In genomic region chr6:47828950-47829349, GRCm38 (mm10) we compare ENCODE assay signal across 8 mouse cellular contexts. TPM values are rescaled to one million over a fixed set of nuclear protein-coding genes. Genes with fewer than 3 reads are reported as not detected.
A peak's percentile ranks its signal among the peaks of the same experiment; 100 is the strongest.
DNase-seq lines count a peak whose midpoint lies in the region; ATAC-seq and TF ChIP-seq lines count a peak whose summit lies in the region.

No protein-coding gene starts in this region.

- no peaks in the 10 kb centered on the region for H3K27me3 ChIP-seq in kidney, adult 2 months (replicated peaks; ENCODE audit: control insufficient read depth, insufficient read depth, low read length)
- no peaks in the 10 kb centered on the region for H3K27me3 ChIP-seq in hindbrain, embryonic 10.5 days (ENCODE audit: insufficient read depth, poor library complexity, severe bottlenecking)
- H3K27me3 ChIP-seq in midbrain, embryonic 15.5 days (replicated peaks): no peaks in the 10 kb centered on the region

- no peak for ATAC-seq in midbrain, embryonic 15.5 days (replicated peaks)

- H3K4me3 ChIP-seq in kidney, adult 2 months (ENCODE audit: insufficient read depth, low read depth, low read length): no peak overlapping the region
- H3K4me3 ChIP-seq in hindbrain, embryonic 10.5 days: peak overlapping the region; percentile 87; the same call in 1 of the 2 replicates
- H3K4me3 ChIP-seq in midbrain, embryonic 15.5 days: peak overlapping the region; percentile 79

- DNase-seq in kidney, adult 2 months: peak; percentile 60
- DNase-seq in kidney, adult 11 months: no peak
- DNase-seq in NIH3T3 (ENCODE audit: low read depth): peak; percentile 72
- no peak for DNase-seq in hindbrain, embryonic 10.5 days (ENCODE audit: low spot score)
- DNase-seq in spleen, postnatal 36 days (ENCODE audit: low spot score in 2 of 2): no peak
- no peak for DNase-seq in left cerebral cortex, postnatal 4 days
- DNase-seq in thymus, postnatal 36 days: no peak

- no peaks in the 10 kb centered on the region; the same call in 1 of the 2 replicates for H3K4me1 ChIP-seq in kidney, adult 2 months (ENCODE audit: control insufficient read depth, insufficient read depth, low read length)
- peaks cover 16% of the 10 kb centered on the region for H3K4me1 ChIP-seq in hindbrain, embryonic 10.5 days (replicated peaks)
- peaks cover 14% of the 10 kb centered on the region for H3K4me1 ChIP-seq in midbrain, embryonic 15.5 days

- H3K4me2 ChIP-seq in midbrain, embryonic 15.5 days: peak overlapping the region; percentile 53

- no peak overlapping the region for H3K27ac ChIP-seq in kidney, adult 2 months (ENCODE audit: insufficient read depth, low read depth, low read length)
- no peak overlapping the region for H3K27ac ChIP-seq in hindbrain, embryonic 10.5 days
- peak overlapping the region; percentile 96; the same call in 1 of the 2 replicates for H3K27ac ChIP-seq in midbrain, embryonic 15.5 days

- peak overlapping the region; percentile 92; the same call in 1 of the 2 replicates for H3K9ac ChIP-seq in midbrain, embryonic 15.5 days

- H3K36me3 ChIP-seq in kidney, adult 2 months (ENCODE audit: control insufficient read depth, insufficient read depth, low read length): no peaks in the 10 kb centered on the region
- peaks cover 15% of the 10 kb centered on the region for H3K36me3 ChIP-seq in hindbrain, embryonic 10.5 days
- peaks cover 17% of the 10 kb centered on the region for H3K36me3 ChIP-seq in midbrain, embryonic 15.5 days (replicated peaks)

- WGBS in kidney, adult 2 months: 20% methylated on average over 1 of the region's 1 CpGs
- WGBS in hindbrain, embryonic 10.5 days: 38% methylated on average over 1 of the region's 1 CpGs
- 15% methylated on average over 1 of the region's 1 CpGs for WGBS in midbrain, embryonic 15.5 days

- TF ChIP-seq CTCF in kidney, adult 2 months (conservative IDR thresholded peaks at IDR 0.05; ENCODE audit: insufficient read depth, insufficient read length, low read depth, low read length): 0 out of 2 replicates have a peak, but pooled peaks have one; percentile 17

- intact Hi-C loops in left cerebral cortex, postnatal 4 days (cut with DNase I): no loop called here

- H3K9me3 ChIP-seq in hindbrain, embryonic 10.5 days: no peaks in the 10 kb centered on the region
- H3K9me3 ChIP-seq in midbrain, embryonic 15.5 days: no peaks in the 10 kb centered on the region

- no peak for TF ChIP-seq POLR2A in kidney, adult 2 months (IDR thresholded peaks at IDR 0.05; ENCODE audit: low read depth, low read length)

RNA-seq across cellular contexts. Expression of gene Zfp786, which starts 1.7 kb away (rescaled TPM):
- polyA plus RNA-seq in kidney, adult 2 months (2012; rRNA removed): 0.19 and 0.37 TPM in 2 replicates
- polyA plus RNA-seq in hindbrain, embryonic 10.5 days (2016; fragmentation: Nextera tagmentation; extraction: Ambion mirVana): 7.0 TPM in 2 replicates
- 21.1 and 22.8 TPM in 2 replicates for polyA plus RNA-seq in midbrain, embryonic 15.5 days (2015; fragmentation: Nextera tagmentation; extraction: Ambion mirVana)
- 10 to 100 TPM; 12.4 to 13.9 TPM for total RNA-seq in left cerebral cortex, postnatal 4 days (2021)

RNA-seq across cellular contexts. Expression of gene Zfp398, which starts 6.5 kb away (rescaled TPM):
- polyA plus RNA-seq in kidney, adult 2 months (2012; rRNA removed): 7.2 and 9.0 TPM in 2 replicates
- 8.1 and 9.7 TPM in 2 replicates for polyA plus RNA-seq in hindbrain, embryonic 10.5 days (2016; fragmentation: Nextera tagmentation; extraction: Ambion mirVana)
- 20.9 and 22.5 TPM in 2 replicates for polyA plus RNA-seq in midbrain, embryonic 15.5 days (2015; fragmentation: Nextera tagmentation; extraction: Ambion mirVana)
- total RNA-seq in left cerebral cortex, postnatal 4 days (2021): 10 to 100 TPM; 26.9 to 27.6 TPM

RNA-seq across cellular contexts. Expression of gene Pdia4, which starts 15.7 kb away (rescaled TPM):
- 38.9 and 44.0 TPM in 2 replicates for polyA plus RNA-seq in kidney, adult 2 months (2012; rRNA removed)
- polyA plus RNA-seq in hindbrain, embryonic 10.5 days (2016; fragmentation: Nextera tagmentation; extraction: Ambion mirVana): 242 and 299 TPM in 2 replicates
- 138 and 149 TPM in 2 replicates for polyA plus RNA-seq in midbrain, embryonic 15.5 days (2015; fragmentation: Nextera tagmentation; extraction: Ambion mirVana)
- 10 to 100 TPM; 63.0 to 73.0 TPM for total RNA-seq in left cerebral cortex, postnatal 4 days (2021)

RNA-seq across cellular contexts. Expression of gene Zfp282, which starts 48.1 kb away (rescaled TPM):
- 6.2 and 7.0 TPM in 2 replicates for polyA plus RNA-seq in kidney, adult 2 months (2012; rRNA removed)
- 16.9 and 19.8 TPM in 2 replicates for polyA plus RNA-seq in hindbrain, embryonic 10.5 days (2016; fragmentation: Nextera tagmentation; extraction: Ambion mirVana)
- polyA plus RNA-seq in midbrain, embryonic 15.5 days (2015; fragmentation: Nextera tagmentation; extraction: Ambion mirVana): 27.5 and 27.8 TPM in 2 replicates
- total RNA-seq in left cerebral cortex, postnatal 4 days (2021): 10 to 100 TPM; 32.1 to 32.8 TPM

Comparison
In these comparisons a context has a peak if more than half of its experiments do, and no peak if none do; other contexts are left out.
1. DNase-seq: peak in kidney, adult 2 months (single experiment) and NIH3T3 (single experiment); none in kidney, adult 11 months (single experiment), hindbrain, embryonic 10.5 days (single experiment), spleen, postnatal 36 days (0 of 2), left cerebral cortex, postnatal 4 days (single experiment) and thymus, postnatal 36 days (0 of 2).